14 mouse cellular contexts compared by ENCODE assay signal in the genomic region with DNA sequence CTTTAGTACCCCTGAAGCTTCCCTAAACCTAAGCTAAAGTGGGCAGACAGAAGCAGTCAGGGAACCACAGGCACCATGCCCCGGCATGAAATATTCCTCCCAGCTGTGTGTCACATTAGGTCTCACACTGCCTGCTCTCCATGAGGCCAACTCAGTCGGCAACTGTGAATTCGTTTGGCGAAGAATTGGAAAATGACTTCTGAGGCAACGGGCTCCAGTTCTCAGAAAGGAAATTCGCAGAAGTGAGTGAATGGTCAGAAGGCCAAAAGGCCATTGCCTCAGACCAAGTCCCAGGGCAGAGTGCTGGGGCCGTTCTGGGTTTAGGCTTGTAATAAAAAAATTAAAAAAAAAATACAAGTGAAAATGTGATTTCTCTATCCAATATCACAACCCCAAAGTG. TPM values are rescaled to one million over a fixed set of nuclear protein-coding genes. Genes with fewer than 3 reads are reported as not detected.
A peak's percentile ranks its signal among the peaks of the same experiment; 100 is the strongest.
DNase-seq lines count a peak whose midpoint lies in the region; ATAC-seq and TF ChIP-seq lines count a peak whose summit lies in the region.
"Had no signal": no experiment of that assay in that cellular context is flagged by ENCODE, and none has a peak within 500 bp of the region (broad histone marks: within the 10 kb centered on the region; RNA-seq: fewer than 3 reads in every experiment).

No protein-coding gene starts in this region.

- TF ChIP-seq CTCF in lung, postnatal 0 days (IDR thresholded peaks at IDR 0.05) = no peak

- TF ChIP-seq EP300 in lung, postnatal 0 days (IDR thresholded peaks at IDR 0.05) = no peak

- H3K27ac ChIP-seq in kidney, embryonic 14.5 days (ENCODE audit: low read depth, low read length) = no peak overlapping the region
- no peak overlapping the region for H3K27ac ChIP-seq in lung, postnatal 0 days (ENCODE audit: low read length)
- H3K27ac ChIP-seq in forebrain, embryonic 15.5 days (replicated peaks) = no peak overlapping the region
- H3K27ac ChIP-seq: hindbrain, embryonic 10.5 days had no signal

- DNase-seq in kidney, adult 11 months = peak; percentile 12
- DNase-seq in adrenal gland, postnatal 14 days = peak; percentile 33
- DNase-seq in gastrocnemius, postnatal 25 days = peak; percentile 69
- DNase-seq in lung, postnatal 0 days (ENCODE audit: low spot score) = peak; percentile 22
- no peak for DNase-seq in right cerebral cortex, postnatal 25 days
- no peak for DNase-seq in natural killer cell, adult 2 months (ENCODE audit: low spot score in 2 of 2)
- DNase-seq: cerebellum, postnatal 14 days; liver; thymus, postnatal 14 days had no signal

- no peaks in the 10 kb centered on the region for H3K27me3 ChIP-seq in kidney, embryonic 14.5 days (ENCODE audit: control insufficient read depth, insufficient read depth, low read length)
- H3K27me3 ChIP-seq in lung, postnatal 0 days (replicated peaks; ENCODE audit: insufficient read depth, low read length) = no peaks in the 10 kb centered on the region
- no peaks in the 10 kb centered on the region for H3K27me3 ChIP-seq in forebrain, embryonic 15.5 days

- no peaks in the 10 kb centered on the region for H3K36me3 ChIP-seq in kidney, embryonic 14.5 days (ENCODE audit: control insufficient read depth, insufficient read depth, low read length)
- H3K36me3 ChIP-seq in lung, postnatal 0 days (ENCODE audit: insufficient read depth, low read length) = no peaks in the 10 kb centered on the region
- H3K36me3 ChIP-seq in forebrain, embryonic 15.5 days = no peaks in the 10 kb centered on the region
- H3K36me3 ChIP-seq: G1E; hindbrain, embryonic 10.5 days had no signal

- no peaks in the 10 kb centered on the region for H3K4me1 ChIP-seq in kidney, embryonic 14.5 days (ENCODE audit: control insufficient read depth, insufficient read depth, low read length)
- no peaks in the 10 kb centered on the region for H3K4me1 ChIP-seq in lung, postnatal 0 days (ENCODE audit: insufficient read depth, low read depth, low read length)
- no peaks in the 10 kb centered on the region for H3K4me1 ChIP-seq in forebrain, embryonic 15.5 days

- no peaks in the 10 kb centered on the region for H3K9me3 ChIP-seq in kidney, embryonic 14.5 days (ENCODE audit: control insufficient read depth, low read length)
- H3K9me3 ChIP-seq in lung, postnatal 0 days (ENCODE audit: low read length) = no peaks in the 10 kb centered on the region
- H3K9me3 ChIP-seq in forebrain, embryonic 15.5 days = no peaks in the 10 kb centered on the region
- H3K9me3 ChIP-seq: G1E; hindbrain, embryonic 10.5 days had no signal

- 67% methylated on average over 7 of the region's 7 CpGs for WGBS in kidney, embryonic 14.5 days
- WGBS in lung, postnatal 0 days = 66% methylated on average over 7 of the region's 7 CpGs
- 83% methylated on average over 7 of the region's 7 CpGs for WGBS in forebrain, embryonic 15.5 days

- no peak overlapping the region for H3K9ac ChIP-seq in kidney, embryonic 14.5 days (ENCODE audit: low read depth, low read length)
- H3K9ac ChIP-seq in lung, postnatal 0 days (replicated peaks; ENCODE audit: low read depth) = no peak overlapping the region
- H3K9ac ChIP-seq in forebrain, embryonic 15.5 days (replicated peaks) = no peak overlapping the region

- H3K4me3 ChIP-seq in kidney, embryonic 14.5 days (ENCODE audit: low read length) = no peak overlapping the region
- no peak overlapping the region for H3K4me3 ChIP-seq in lung, postnatal 0 days (ENCODE audit: low read depth, low read length)
- H3K4me3 ChIP-seq in forebrain, embryonic 15.5 days = no peak overlapping the region
- H3K4me3 ChIP-seq: hindbrain, embryonic 10.5 days had no signal

- no peak for ATAC-seq in kidney, embryonic 14.5 days (ENCODE audit: low FRiP score, low TSS enrichment)
- ATAC-seq in lung, postnatal 0 days = no peak
- no peak for ATAC-seq in forebrain, embryonic 15.5 days (replicated peaks)
- ATAC-seq: intestine, postnatal 0 days had no signal

- no peak overlapping the region for H3K4me2 ChIP-seq in kidney, embryonic 14.5 days (replicated peaks; ENCODE audit: low read depth, low read length)
- no peak overlapping the region for H3K4me2 ChIP-seq in lung, postnatal 0 days (replicated peaks; ENCODE audit: low read depth, low read length)
- no peak overlapping the region for H3K4me2 ChIP-seq in forebrain, embryonic 15.5 days (replicated peaks)

RNA-seq across cellular contexts. Expression of gene Igf1, which starts 43.9 kb away (rescaled TPM):
- 24.5 and 28.2 TPM in 2 replicates for polyA plus RNA-seq in kidney, embryonic 14.5 days (2014; fragmentation: Nextera tagmentation; extraction: Ambion mirVana)
- total RNA-seq in adrenal gland, postnatal 14 days (2021) = 23.4 and 112 TPM in 2 replicates
- total RNA-seq in gastrocnemius, postnatal 25 days (2021) = 10 to 100 TPM; 29.5 to 30.2 TPM
- polyA plus RNA-seq in lung, postnatal 0 days (2015; fragmentation: Nextera tagmentation; extraction: Ambion mirVana) = 20.5 and 25.0 TPM in 2 replicates
- polyA plus RNA-seq in forebrain, embryonic 15.5 days (2015; fragmentation: Nextera tagmentation; extraction: Ambion mirVana) = 3.8 and 4.6 TPM in 2 replicates

Comparison
In these comparisons a context has a peak if more than half of its experiments do, and no peak if none do; other contexts are left out.
1. DNase-seq: peak in kidney, adult 11 months (single experiment), adrenal gland, postnatal 14 days (single experiment), gastrocnemius, postnatal 25 days (single experiment) and lung, postnatal 0 days (single experiment); none in right cerebral cortex, postnatal 25 days (single experiment) and natural killer cell, adult 2 months (0 of 2).